Mouse (Mus musculus) liver, postnatal 0 days (tissue): Measurements from ENCODE around the gene Prkcsh. TPM values are rescaled to one million over a fixed set of nuclear protein-coding genes. Genes with fewer than 3 reads are reported as not detected.

ENCODE experiments used
- ATAC-seq: fragments of 200-750 bp; cut with Nextera tagmentation; 2 replicates; pipeline ENCODE4 v1.8.0; 2017; ENCODE audit warnings: mild to moderate bottlenecking, moderate library complexity
- DNase-seq: peaks from one replicate; pipeline ENCODE4 v3.0.0-alpha.2; 2016
- H3K27ac ChIP-seq: fragments of 300-500 bp; sonication (generic); 2 replicates; pipeline ENCODE4 v1.5.1; 2014; ENCODE audit warnings: antibody characterized with exemption, moderate library complexity, mild to moderate bottlenecking, low read depth
- H3K27me3 ChIP-seq: fragments of 300-500 bp; sonication (generic); 2 replicates; pipeline ENCODE4 v1.6.1; 2014; ENCODE audit warnings: low read length, control low read depth, mixed read lengths; ENCODE audit not compliant: insufficient read depth
- H3K36me3 ChIP-seq: fragments of 300-500 bp; sonication (generic); replicated peaks from 2 replicates; pipeline ENCODE4 v1.6.1; 2014; ENCODE audit warnings: mild to moderate bottlenecking, control low read depth, low read length, moderate library complexity, mixed read lengths; ENCODE audit not compliant: insufficient read depth
- H3K4me1 ChIP-seq: fragments of 300-500 bp; sonication (generic); 2 replicates; pipeline ENCODE4 v1.6.1; 2014; ENCODE audit warnings: antibody characterized with exemption, mild to moderate bottlenecking, control low read depth; ENCODE audit not compliant: insufficient read depth
- H3K4me2 ChIP-seq: fragments of 300-500 bp; sonication (generic); 2 replicates; pipeline ENCODE4 v1.6.1; 2014; ENCODE audit warnings: low read depth, mild to moderate bottlenecking, low read length, moderate library complexity, mixed read lengths
- H3K4me3 ChIP-seq: fragments of 300-500 bp; sonication (generic); 2 replicates; pipeline ENCODE4 v1.5.1; 2014; ENCODE audit warnings: low read depth, low read length
- H3K9ac ChIP-seq: fragments of 300-500 bp; sonication (generic); replicated peaks from 2 replicates; pipeline ENCODE4 v1.6.1; 2014; ENCODE audit warnings: mild to moderate bottlenecking, moderate library complexity
- H3K9me3 ChIP-seq: fragments of 300-500 bp; sonication (generic); 2 replicates; pipeline ENCODE4 v1.6.1; 2016; ENCODE audit warnings: mild to moderate bottlenecking, control low read depth, low read length, mixed read lengths
- CTCF ChIP-seq: sonication (generic); IDR thresholded peaks from 2 replicates; pipeline ENCODE4 v1.5.1; 2016; ENCODE audit warnings: antibody characterized with exemption, low read depth
- EP300 ChIP-seq: IDR thresholded peaks from 2 replicates; pipeline ENCODE4 v1.6.1; 2016; ENCODE audit warnings: antibody characterized with exemption, low read depth, mild to moderate bottlenecking
- WGBS: fragments of 180-500 bp; shearing (Covaris S2); extraction: QIAGEN DNeasy Blood & Tissue Kit; methylation state at CpG from one replicate; pipeline ENCODE4 v1.1.7; 2014; ENCODE audit not compliant: insufficient replicate concordance; 5-methylcytosine and 5-hydroxymethylcytosine counted together
- polyA plus RNA-seq: library from polyadenylated mRNA; unstranded; fragments of >200 nt; fragmentation: Nextera tagmentation; extraction: Ambion mirVana; gene quantifications from 2 replicates; pipeline ENCODE4 v1.2.1, GENCODE M21; 2015

Gene Prkcsh
- polyA plus RNA-seq, 1 experiment from 2014 or later, result 47.0 TPM

GRCm38 (mm10) chr9:22035300-22036044 lies 32.9 kb downstream of the Prkcsh start:
- H3K27ac ChIP-seq, result no peak overlapping the region

DNA sequence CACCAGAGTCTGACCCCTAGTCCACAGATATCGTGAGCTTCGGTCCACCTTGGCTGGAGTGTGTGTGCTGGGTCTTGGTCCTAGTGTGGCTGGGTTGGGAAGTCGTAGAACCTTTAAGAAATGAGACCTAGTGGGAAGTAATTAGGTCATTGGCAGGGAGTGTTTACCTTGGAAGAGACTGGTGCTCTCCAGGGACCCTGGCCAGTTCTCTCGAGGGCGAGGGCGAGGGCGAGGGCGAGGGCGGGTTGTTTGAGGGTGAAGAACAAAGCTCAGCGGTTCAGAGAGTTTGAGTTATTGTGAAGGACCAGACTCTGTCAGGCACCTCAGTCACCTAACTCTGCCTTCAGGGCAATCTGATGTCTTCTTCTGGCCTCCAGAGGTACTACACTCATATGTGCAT lies 35.2 kb downstream of the Prkcsh start:
- Histone ChIP-seq H3K4me3 (no peak overlapping the region), H3K4me1 (no peaks in the 10 kb centered on the region), H3K36me3 (no peaks in the 10 kb centered on the region), H3K27ac (no peak overlapping the region), H3K9me3 (0 out of 2 replicates have a peak, but pooled peaks cover 2% of the 10 kb centered on the region), H3K4me2 (no peak overlapping the region), H3K9ac (no peak overlapping the region), H3K27me3 (no peaks in the 10 kb centered on the region)
- TF ChIP-seq EP300 (no peak), CTCF (no peak)
- ATAC-seq (no peak), DNase-seq (no peak)
- WGBS, result 67% methylated on average over 10 of the region's 10 CpGs

More at GRCm38 (mm10) chr9:22035300-22036044, 32.9 kb downstream of the Prkcsh start:
- no peak for TF ChIP-seq EP300
- TF ChIP-seq CTCF, result no peak
- no peaks in the 10 kb centered on the region for H3K4me1 ChIP-seq
- no peaks in the 10 kb centered on the region for H3K36me3 ChIP-seq
- DNase-seq, result no peak
- no peak overlapping the region for H3K9ac ChIP-seq
- H3K4me2 ChIP-seq, result no peak overlapping the region
- WGBS, result 59% methylated on average over 6 of the region's 6 CpGs
- H3K4me3 ChIP-seq, result no peak overlapping the region
- 0 out of 2 replicates have a peak, but pooled peaks cover 2% of the 10 kb centered on the region for H3K9me3 ChIP-seq
- no peaks in the 10 kb centered on the region for H3K27me3 ChIP-seq
- no peak for ATAC-seq

- no peaks in the 10 kb centered on the region for H3K36me3 ChIP-seq
- WGBS, result 53% methylated on average over 2 of the region's 2 CpGs
- H3K9ac ChIP-seq, result no peak overlapping the region
- H3K27ac ChIP-seq, result no peak overlapping the region
- no peaks in the 10 kb centered on the region for H3K27me3 ChIP-seq
- TF ChIP-seq CTCF (no peak), EP300 (no peak)
- no peak overlapping the region for H3K4me3 ChIP-seq
- ATAC-seq (no peak), DNase-seq (no peak)
- H3K9me3 ChIP-seq, result no peaks in the 10 kb centered on the region
- no peak overlapping the region for H3K4me2 ChIP-seq
- H3K4me1 ChIP-seq, result no peaks in the 10 kb centered on the region
Measured at GRCm38 (mm10) chr9:22041832-22042231, 39.2 kb downstream of the Prkcsh start.

DNA sequence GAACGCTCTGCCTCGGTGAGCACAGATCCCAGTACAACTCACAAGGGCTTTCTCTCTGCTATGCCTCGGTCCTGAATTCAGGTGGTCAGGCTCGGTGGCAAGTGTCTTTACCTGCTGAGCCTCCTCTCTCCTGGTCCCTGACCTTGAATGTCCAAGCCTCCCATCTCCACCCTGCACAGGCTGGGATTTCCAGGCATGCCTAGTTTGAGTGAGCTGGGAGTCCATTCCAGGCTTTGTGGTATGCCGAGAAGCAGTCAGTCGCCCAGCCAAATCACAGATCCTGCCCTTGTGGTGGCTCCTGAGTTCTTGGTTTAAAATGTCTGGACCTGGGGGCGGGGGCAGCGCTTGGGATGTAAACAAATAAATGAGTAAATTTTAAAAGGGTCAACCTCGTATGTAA lies 44.7 kb downstream of the Prkcsh start:
- Histone ChIP-seq H3K27me3 (peaks cover 45% of the 10 kb centered on the region), H3K9me3 (no peaks in the 10 kb centered on the region), H3K9ac (no peak overlapping the region), H3K4me1 (peaks cover 17% of the 10 kb centered on the region), H3K27ac (no peak overlapping the region), H3K4me3 (no peak overlapping the region), H3K4me2 (no peak overlapping the region), H3K36me3 (no peaks in the 10 kb centered on the region)
- TF ChIP-seq CTCF, result no peak
- TF ChIP-seq EP300, result no peak
- DNase-seq, result no peak
- 55% methylated on average over 9 of the region's 9 CpGs for WGBS
- ATAC-seq, result no peak

DNA sequence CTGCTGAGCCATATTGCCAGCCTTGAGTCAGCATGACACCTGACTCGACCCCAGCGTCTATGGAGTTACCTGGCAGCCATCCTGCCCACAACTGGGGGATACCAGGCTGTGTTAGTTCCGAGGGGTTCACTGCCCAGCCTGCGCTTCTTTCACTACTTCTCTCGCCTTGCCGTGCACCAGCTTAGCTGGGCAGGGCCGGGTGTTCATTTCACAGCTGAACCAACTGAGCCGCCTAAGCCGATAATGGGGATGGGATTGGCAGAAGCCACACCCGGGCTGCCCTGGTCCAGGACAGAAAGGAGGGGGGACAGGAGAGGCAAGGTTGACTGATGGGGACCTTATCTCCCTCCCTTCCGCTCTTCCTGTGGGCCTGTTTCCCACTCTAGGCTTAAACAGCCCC lies 46.7 kb downstream of the Prkcsh start:
- Histone ChIP-seq H3K4me2 (no peak overlapping the region), H3K27ac (no peak overlapping the region), H3K9me3 (no peaks in the 10 kb centered on the region), H3K4me3 (no peak overlapping the region), H3K36me3 (no peaks in the 10 kb centered on the region), H3K4me1 (peaks cover 20% of the 10 kb centered on the region), H3K27me3 (peaks cover 64% of the 10 kb centered on the region), H3K9ac (no peak overlapping the region)
- TF ChIP-seq CTCF (no peak), EP300 (no peak)
- 73% methylated on average over 11 of the region's 11 CpGs for WGBS
- DNase-seq (no peak), ATAC-seq (no peak)

- Histone ChIP-seq H3K9me3 (no peaks in the 10 kb centered on the region), H3K9ac (no peak overlapping the region), H3K27ac (no peak overlapping the region), H3K36me3 (no peaks in the 10 kb centered on the region), H3K4me2 (no peak overlapping the region), H3K4me1 (peaks cover 24% of the 10 kb centered on the region), H3K27me3 (peaks cover 67% of the 10 kb centered on the region), H3K4me3 (no peak overlapping the region)
- TF ChIP-seq EP300, result no peak
- no peak for TF ChIP-seq CTCF
- 55% methylated on average over 4 of the region's 4 CpGs for WGBS
- no peak for ATAC-seq
- no peak for DNase-seq
Measured at GRCm38 (mm10) chr9:22049721-22050270, 47.2 kb downstream of the Prkcsh start.
